Mouse (Mus musculus): ENCODE results near the gene Mettl8. TPM values are rescaled to one million over a fixed set of nuclear protein-coding genes. Genes with fewer than 3 reads are reported as not detected.

Gene Mettl8
- 14.6 and 15.7 TPM in 2 replicates for polyA plus RNA-seq (2016; fragmentation: Nextera tagmentation; extraction: Ambion mirVana)

- Histone ChIP-seq H3K4me3 (peak within 1 kb of the TSS; percentile 72), H3K27me3 (ENCODE audit: insufficient read depth, poor library complexity, severe bottlenecking) (no peaks in the 10 kb centered on the region), H3K9me3 (no peaks in the 10 kb centered on the region), H3K4me1 (0 out of 2 replicates have a peak, but pooled peaks cover 6% of the 10 kb centered on the region), H3K27ac (peak within 1 kb of the TSS; percentile 92), H3K36me3 (peaks cover 16% of the 10 kb centered on the region)
- WGBS, result under 1% methylated on average over 57 of the region's 57 CpGs
- DNase-seq (ENCODE audit: low spot score), result peak; percentile 98
Measured at GRCm38 (mm10) chr2:71055300-71056114, at the start of gene Mettl8, which contains the start of gene Dcaf17. Gene Mettl8 (minus strand): TSS chr2:71055583. Gene Dcaf17 (plus strand): TSS chr2:71055328.

GRCm38 (mm10) chr2:71104696-71105095, 49.3 kb upstream of the Mettl8 start:
- H3K4me3 ChIP-seq, result no peak overlapping the region
- H3K27me3 ChIP-seq (ENCODE audit: insufficient read depth, poor library complexity, severe bottlenecking), result no peaks in the 10 kb centered on the region
- H3K9me3 ChIP-seq, result no peaks in the 10 kb centered on the region
- no peaks in the 10 kb centered on the region for H3K36me3 ChIP-seq
- peaks cover 10% of the 10 kb centered on the region for H3K4me1 ChIP-seq
- 72% methylated on average over 3 of the region's 3 CpGs for WGBS
- H3K27ac ChIP-seq, result no peak overlapping the region
- DNase-seq (ENCODE audit: low spot score), result no peak

- DNase-seq (ENCODE audit: low spot score), result no peak
- H3K9me3 ChIP-seq, result no peaks in the 10 kb centered on the region
- H3K27ac ChIP-seq, result no peak overlapping the region
- no peaks in the 10 kb centered on the region for H3K36me3 ChIP-seq
- 73% methylated on average over 4 of the region's 4 CpGs for WGBS
- peaks cover 10% of the 10 kb centered on the region for H3K4me1 ChIP-seq
- no peak overlapping the region for H3K4me3 ChIP-seq
- H3K27me3 ChIP-seq (ENCODE audit: insufficient read depth, poor library complexity, severe bottlenecking), result no peaks in the 10 kb centered on the region
Measured at GRCm38 (mm10) chr2:71103292-71103680, 47.9 kb upstream of the Mettl8 start.

GRCm38 (mm10) chr2:71102621-71103291, 47.4 kb upstream of the Mettl8 start:
- peaks cover 10% of the 10 kb centered on the region for H3K4me1 ChIP-seq
- no peaks in the 10 kb centered on the region for H3K9me3 ChIP-seq
- H3K27ac ChIP-seq, result no peak overlapping the region
- H3K27me3 ChIP-seq (ENCODE audit: insufficient read depth, poor library complexity, severe bottlenecking), result no peaks in the 10 kb centered on the region
- DNase-seq (ENCODE audit: low spot score), result no peak
- no peak overlapping the region for H3K4me3 ChIP-seq
- WGBS, result 83% methylated on average over 10 of the region's 10 CpGs
- no peaks in the 10 kb centered on the region for H3K36me3 ChIP-seq

GRCm38 (mm10) chr2:71096170-71096569, 40.8 kb upstream of the Mettl8 start:
- WGBS, result 9% methylated on average over 7 of the region's 7 CpGs
- H3K9me3 ChIP-seq, result no peaks in the 10 kb centered on the region
- no peaks in the 10 kb centered on the region for H3K27me3 ChIP-seq (ENCODE audit: insufficient read depth, poor library complexity, severe bottlenecking)
- H3K4me1 ChIP-seq, result peaks cover 6% of the 10 kb centered on the region; the same call in 1 of the 2 replicates
- DNase-seq (ENCODE audit: low spot score), result no peak
- H3K4me3 ChIP-seq, result no peak overlapping the region
- peaks cover 14% of the 10 kb centered on the region; the same call in 1 of the 2 replicates for H3K36me3 ChIP-seq
- no peak overlapping the region for H3K27ac ChIP-seq

- H3K4me1 ChIP-seq, result 0 out of 2 replicates have a peak, but pooled peaks cover under 1% of the 10 kb centered on the region
- H3K27ac ChIP-seq, result no peak overlapping the region
- H3K9me3 ChIP-seq, result no peaks in the 10 kb centered on the region
- no peak for DNase-seq (ENCODE audit: low spot score)
- no peak overlapping the region for H3K4me3 ChIP-seq
- WGBS, result 83% methylated on average over 4 of the region's 4 CpGs
- H3K36me3 ChIP-seq, result peaks cover 45% of the 10 kb centered on the region
- H3K27me3 ChIP-seq (ENCODE audit: insufficient read depth, poor library complexity, severe bottlenecking), result no peaks in the 10 kb centered on the region
Measured at GRCm38 (mm10) chr2:71090660-71091445, 35.5 kb upstream of the Mettl8 start.

- no peak overlapping the region for H3K27ac ChIP-seq
- H3K36me3 ChIP-seq, result peaks cover 45% of the 10 kb centered on the region
- 70% methylated on average over 3 of the region's 3 CpGs for WGBS
- no peaks in the 10 kb centered on the region for H3K4me1 ChIP-seq
- no peaks in the 10 kb centered on the region for H3K27me3 ChIP-seq (ENCODE audit: insufficient read depth, poor library complexity, severe bottlenecking)
- DNase-seq (ENCODE audit: low spot score), result no peak
- H3K9me3 ChIP-seq, result no peaks in the 10 kb centered on the region
- no peak overlapping the region for H3K4me3 ChIP-seq
Measured at GRCm38 (mm10) chr2:71089766-71090165, 34.4 kb upstream of the Mettl8 start.

- peaks cover 40% of the 10 kb centered on the region for H3K36me3 ChIP-seq
- H3K4me3 ChIP-seq, result no peak overlapping the region
- H3K27me3 ChIP-seq (ENCODE audit: insufficient read depth, poor library complexity, severe bottlenecking), result no peaks in the 10 kb centered on the region
- WGBS, result 86% methylated on average over 6 of the region's 6 CpGs
- no peak overlapping the region for H3K27ac ChIP-seq
- H3K4me1 ChIP-seq, result no peaks in the 10 kb centered on the region
- no peaks in the 10 kb centered on the region for H3K9me3 ChIP-seq
- DNase-seq (ENCODE audit: low spot score), result no peak
Measured at GRCm38 (mm10) chr2:71083454-71084193, 28.2 kb upstream of the Mettl8 start.

GRCm38 (mm10) chr2:71082416-71082815, 27.0 kb upstream of the Mettl8 start:
- Histone ChIP-seq H3K27me3 (ENCODE audit: insufficient read depth, poor library complexity, severe bottlenecking) (no peaks in the 10 kb centered on the region), H3K4me3 (no peak overlapping the region), H3K36me3 (peaks cover 29% of the 10 kb centered on the region), H3K9me3 (no peaks in the 10 kb centered on the region), H3K27ac (no peak overlapping the region), H3K4me1 (no peaks in the 10 kb centered on the region)
- WGBS, result 89% methylated on average over 7 of the region's 7 CpGs
- DNase-seq (ENCODE audit: low spot score), result no peak

GRCm38 (mm10) chr2:71073828-71074227, 18.4 kb upstream of the Mettl8 start:
- H3K4me1 ChIP-seq, result no peaks in the 10 kb centered on the region
- H3K4me3 ChIP-seq, result no peak overlapping the region
- H3K27ac ChIP-seq, result no peak overlapping the region
- H3K27me3 ChIP-seq (ENCODE audit: insufficient read depth, poor library complexity, severe bottlenecking), result no peaks in the 10 kb centered on the region
- peaks cover 4% of the 10 kb centered on the region; the same call in 1 of the 2 replicates for H3K36me3 ChIP-seq
- no peak for DNase-seq (ENCODE audit: low spot score)
- H3K9me3 ChIP-seq, result no peaks in the 10 kb centered on the region
- WGBS, result 55% methylated on average over 3 of the region's 3 CpGs

- 82% methylated on average over 3 of the region's 3 CpGs for WGBS
- Histone ChIP-seq H3K27ac (no peak overlapping the region), H3K4me1 (no peaks in the 10 kb centered on the region), H3K36me3 (peaks cover 4% of the 10 kb centered on the region; the same call in 1 of the 2 replicates), H3K27me3 (ENCODE audit: insufficient read depth, poor library complexity, severe bottlenecking) (no peaks in the 10 kb centered on the region), H3K9me3 (no peaks in the 10 kb centered on the region), H3K4me3 (no peak overlapping the region)
- DNase-seq (ENCODE audit: low spot score), result no peak
Measured at GRCm38 (mm10) chr2:71073330-71073729, 17.9 kb upstream of the Mettl8 start.

- Histone ChIP-seq H3K27me3 (ENCODE audit: insufficient read depth, poor library complexity, severe bottlenecking) (no peaks in the 10 kb centered on the region), H3K36me3 (peaks cover 4% of the 10 kb centered on the region; the same call in 1 of the 2 replicates), H3K4me3 (no peak overlapping the region), H3K9me3 (no peaks in the 10 kb centered on the region), H3K27ac (no peak overlapping the region), H3K4me1 (no peaks in the 10 kb centered on the region)
- 94% methylated on average over 4 of the region's 4 CpGs for WGBS
- no peak for DNase-seq (ENCODE audit: low spot score)
Measured at GRCm38 (mm10) chr2:71071601-71072000, 16.2 kb upstream of the Mettl8 start.
